Mouse (Mus musculus) hindbrain, postnatal 0 days (tissue): ENCODE data around the gene Zfp28. TPM values are rescaled to one million over a fixed set of nuclear protein-coding genes. Genes with fewer than 3 reads are reported as not detected.

Experiments used
- ATAC-seq: fragments of 200-750 bp; cut with Nextera tagmentation; 2 replicates; pipeline ENCODE4 v1.8.0; 2017; ENCODE audit warnings: mild to moderate bottlenecking, moderate TSS enrichment, moderate library complexity
- DNase-seq: peaks from one replicate; pipeline ENCODE4 v3.0.0-alpha.2; 2015; ENCODE audit warnings: low spot score
- H3K27ac ChIP-seq: fragments of 300-500 bp; sonication (generic); 2 replicates; pipeline ENCODE4 v1.5.1; 2014; ENCODE audit warnings: mild to moderate bottlenecking
- H3K27me3 ChIP-seq: fragments of 300-500 bp; sonication (generic); 2 replicates; pipeline ENCODE4 v1.6.1; 2014; ENCODE audit warnings: low read length, mixed read lengths; ENCODE audit not compliant: insufficient read depth
- H3K36me3 ChIP-seq: fragments of 300-500 bp; sonication (generic); 2 replicates; pipeline ENCODE4 v1.6.1; 2014; ENCODE audit warnings: low read length, mixed read lengths; ENCODE audit not compliant: insufficient read depth
- H3K4me1 ChIP-seq: fragments of 300-500 bp; sonication (generic); 2 replicates; pipeline ENCODE4 v1.6.1; 2014; ENCODE audit warnings: antibody characterized with exemption, low read length, mixed read lengths; ENCODE audit not compliant: insufficient read depth
- H3K4me2 ChIP-seq: fragments of 300-500 bp; sonication (generic); 2 replicates; pipeline ENCODE4 v1.6.1; 2014; ENCODE audit warnings: low read depth, mild to moderate bottlenecking, low read length, moderate library complexity, mixed read lengths
- H3K4me3 ChIP-seq: fragments of 300-500 bp; sonication (generic); 2 replicates; pipeline ENCODE4 v1.5.1; 2014; ENCODE audit warnings: low read length
- H3K9ac ChIP-seq: fragments of 300-500 bp; sonication (generic); replicated peaks from 2 replicates; pipeline ENCODE4 v1.6.1; 2014; ENCODE audit warnings: mild to moderate bottlenecking, low read length, moderate library complexity, mixed read lengths
- H3K9me3 ChIP-seq: fragments of 300-500 bp; sonication (generic); 2 replicates; pipeline ENCODE4 v1.6.1; 2016; ENCODE audit warnings: low read length, mixed read lengths
- CTCF ChIP-seq: IDR thresholded peaks from 2 replicates; pipeline ENCODE4 v1.5.1; 2016; ENCODE audit warnings: antibody characterized with exemption, control low read depth, low read depth
- WGBS: fragments of 180-500 bp; shearing (Covaris S2); extraction: QIAGEN DNeasy Blood & Tissue Kit; methylation state at CpG from one replicate; pipeline ENCODE4 v1.1.7; 2014; 5-methylcytosine and 5-hydroxymethylcytosine counted together
- polyA plus RNA-seq: library from polyadenylated mRNA; unstranded; fragments of >200 nt; fragmentation: Nextera tagmentation; extraction: Ambion mirVana; gene quantifications from 2 replicates; pipeline ENCODE4 v1.2.1, GENCODE M21; 2015
- total RNA-seq: library from RNA; depleted of rRNA; stranded (reverse); fragments of >200 nt; gene quantifications from 2 replicates; pipeline ENCODE4 v1.2.3, GENCODE M21; 2014

Zfp28 gene
- total and polyA plus RNA-seq, 2 experiments from 2014 or later, result 11.2 to 18.2 TPM

GRCm38 (mm10) chr7:6389449-6389848 lies 6.4 kb downstream of the Zfp28 start:
- ATAC-seq, result no peak
- WGBS, result 72% methylated on average over 5 of the region's 5 CpGs
- peaks cover 35% of the 10 kb centered on the region for H3K36me3 ChIP-seq

GRCm38 (mm10) chr7:6397996-6398975 lies 15.2 kb downstream of the Zfp28 start, which contains the start of gene Smim17:
TSS of gene Smim17 (plus strand) at chr7:6398715.
- Histone ChIP-seq H3K27ac (peak within 1 kb of the TSS; percentile 77; the same call in 1 of the 2 replicates), H3K4me3 (peak within 1 kb of the TSS; percentile 45), H3K4me2 (peak within 1 kb of the TSS; percentile 83), H3K27me3 (no peaks in the 10 kb centered on the region), H3K9me3 (no peaks in the 10 kb centered on the region), H3K4me1 (no peaks in the 10 kb centered on the region), H3K9ac (peak within 1 kb of the TSS; percentile 51), H3K36me3 (peaks cover 16% of the 10 kb centered on the region)
- DNase-seq (peak; percentile 82), ATAC-seq (peak; percentile 93)
- TF ChIP-seq CTCF, result no peak
- WGBS, result 24% methylated on average over 25 of the region's 25 CpGs

More at GRCm38 (mm10) chr7:6389449-6389848, 6.4 kb downstream of the Zfp28 start:
- Histone ChIP-seq H3K4me1 (no peaks in the 10 kb centered on the region), H3K27ac (no peak overlapping the region), H3K9ac (no peak overlapping the region), H3K4me3 (no peak overlapping the region), H3K9me3 (no peaks in the 10 kb centered on the region), H3K27me3 (no peaks in the 10 kb centered on the region), H3K4me2 (no peak overlapping the region)
- no peak for DNase-seq
- TF ChIP-seq CTCF, result no peak

- ATAC-seq, result peak; percentile 80
- 4% methylated on average over 17 of the region's 17 CpGs for WGBS
- no peak for TF ChIP-seq CTCF
Observed at GRCm38 (mm10) chr7:6410043-6410442, 26.9 kb downstream of the Zfp28 start, which contains the start of gene Gm20715. TSS of gene Gm20715 (plus strand) at chr7:6410277.

GRCm38 (mm10) chr7:6414626-6415441 lies 31.7 kb downstream of the Zfp28 start:
- WGBS, result 9% methylated on average over 18 of the region's 22 CpGs

More at GRCm38 (mm10) chr7:6410043-6410442, 26.9 kb downstream of the Zfp28 start, which contains the start of gene Gm20715:
- H3K9ac ChIP-seq, result no peak within 1 kb of the TSS
- H3K36me3 ChIP-seq, result no peaks in the 10 kb centered on the region
- no peak within 1 kb of the TSS for H3K27ac ChIP-seq
- no peaks in the 10 kb centered on the region for H3K27me3 ChIP-seq
- no peaks in the 10 kb centered on the region for H3K4me1 ChIP-seq
- H3K4me3 ChIP-seq, result no peak within 1 kb of the TSS
- H3K9me3 ChIP-seq, result no peaks in the 10 kb centered on the region
- no peak within 1 kb of the TSS for H3K4me2 ChIP-seq
- DNase-seq, result peak; percentile 89

GRCm38 (mm10) chr7:6415442-6415787 lies 32.3 kb downstream of the Zfp28 start:
- H3K9ac ChIP-seq, result peak overlapping the region; percentile 48
- DNase-seq (peak; percentile 4), ATAC-seq (peak; percentile 69)
- H3K36me3 ChIP-seq, result no peaks in the 10 kb centered on the region
- no peaks in the 10 kb centered on the region for H3K4me1 ChIP-seq
- peak overlapping the region; percentile 53 for H3K4me2 ChIP-seq
- no peak for TF ChIP-seq CTCF
- H3K27ac ChIP-seq, result peak overlapping the region; percentile 36; the same call in 1 of the 2 replicates
- H3K27me3 ChIP-seq, result no peaks in the 10 kb centered on the region
- WGBS, result 12% methylated on average over 8 of the region's 8 CpGs
- H3K9me3 ChIP-seq, result no peaks in the 10 kb centered on the region
- peak overlapping the region; percentile 39 for H3K4me3 ChIP-seq

More at GRCm38 (mm10) chr7:6414626-6415441, 31.7 kb downstream of the Zfp28 start:
- no peaks in the 10 kb centered on the region for H3K9me3 ChIP-seq
- no peaks in the 10 kb centered on the region for H3K36me3 ChIP-seq
- H3K27me3 ChIP-seq, result no peaks in the 10 kb centered on the region
- no peaks in the 10 kb centered on the region for H3K4me1 ChIP-seq
- peak; percentile 76 for DNase-seq
- H3K4me3 ChIP-seq, result peak overlapping the region; percentile 39
- H3K4me2 ChIP-seq, result peak overlapping the region; percentile 53
- ATAC-seq, result peak; percentile 94
- H3K9ac ChIP-seq, result peak overlapping the region; percentile 48
- TF ChIP-seq CTCF, result no peak
- peak overlapping the region; percentile 36; the same call in 1 of the 2 replicates for H3K27ac ChIP-seq

GRCm38 (mm10) chr7:6419894-6420293 lies 36.8 kb downstream of the Zfp28 start:
- Histone ChIP-seq H3K9me3 (no peaks in the 10 kb centered on the region), H3K4me2 (no peak overlapping the region), H3K4me1 (no peaks in the 10 kb centered on the region), H3K36me3 (no peaks in the 10 kb centered on the region), H3K27ac (no peak overlapping the region), H3K9ac (no peak overlapping the region), H3K4me3 (no peak overlapping the region), H3K27me3 (no peaks in the 10 kb centered on the region)
- TF ChIP-seq CTCF, result no peak
- WGBS, result 78% methylated on average over 6 of the region's 6 CpGs
- no peak for ATAC-seq
- DNase-seq, result no peak
